Mouse (Mus musculus): ENCODE data around the gene Pccb. TPM values are rescaled to one million over a fixed set of nuclear protein-coding genes. Genes with fewer than 3 reads are reported as not detected.

Pccb gene
- 37.5 and 42.8 TPM in 2 replicates for polyA plus RNA-seq (2012)

- TF ChIP-seq GATA1 (IDR thresholded peaks at IDR 0.05; ENCODE audit: low read length) = no peak
Measured at GRCm38 (mm10) chr9:101034448-101035098, at the start of gene Pccb. Pccb (minus strand) TSS chr9:101034898.

- no peak for TF ChIP-seq GATA1 (IDR thresholded peaks at IDR 0.05; ENCODE audit: low read length)
Measured at GRCm38 (mm10) chr9:101083728-101084127, 49.0 kb upstream of the Pccb start.

DNA sequence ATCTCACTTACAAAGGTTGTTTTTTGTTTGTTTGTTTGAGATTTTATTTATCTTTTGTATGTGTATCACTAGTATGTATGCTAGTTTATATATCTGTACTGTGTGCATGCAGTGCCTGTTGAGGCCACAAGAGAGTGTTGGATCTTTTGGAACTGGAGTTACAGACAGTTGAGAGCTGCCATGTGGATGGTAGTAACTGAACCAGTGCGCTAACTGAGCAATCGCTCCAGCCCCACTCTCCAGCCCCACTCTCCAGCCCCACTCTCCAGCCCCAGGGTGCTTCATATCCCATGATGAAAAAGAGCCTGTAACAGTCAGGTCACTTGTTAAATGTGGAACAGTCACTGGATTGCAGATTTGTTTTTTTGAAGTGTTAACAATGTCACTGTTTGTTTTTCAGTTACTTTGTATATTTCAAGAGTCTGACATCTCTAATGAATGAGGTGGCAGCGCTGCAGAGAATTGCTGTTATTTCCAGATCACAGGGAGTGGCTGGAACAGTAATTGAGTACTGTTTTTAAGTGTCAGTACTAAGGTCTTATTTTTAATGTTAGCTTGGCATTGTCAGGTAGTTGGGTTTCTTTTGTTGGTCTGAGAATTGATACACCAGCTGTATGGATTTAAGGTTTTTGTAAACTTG lies 45.5 kb upstream of the Pccb start:
- TF ChIP-seq GATA1 (IDR thresholded peaks at IDR 0.05; ENCODE audit: low read length) = no peak

- no peak for TF ChIP-seq GATA1 (IDR thresholded peaks at IDR 0.05; ENCODE audit: low read length)
Measured at GRCm38 (mm10) chr9:101078579-101078978, 43.9 kb upstream of the Pccb start.

DNA sequence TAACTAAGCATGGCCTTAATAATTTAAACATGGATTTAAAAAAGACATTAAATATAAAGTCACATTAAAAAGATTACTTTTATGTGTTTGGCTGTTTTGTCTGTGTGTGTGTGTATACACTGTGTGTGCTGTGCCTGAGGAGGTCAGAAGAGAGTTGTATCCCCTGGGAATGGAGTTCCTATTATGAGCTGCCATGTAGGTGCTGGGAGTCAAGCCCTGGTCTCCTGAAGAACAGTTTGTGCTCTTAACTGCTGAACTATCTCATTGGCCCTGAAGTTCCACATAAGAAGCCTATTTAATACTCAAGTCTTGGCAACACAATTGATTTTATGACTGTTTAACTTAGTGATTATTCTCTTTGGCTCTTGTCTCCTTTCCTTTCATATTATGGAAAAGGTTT lies 42.8 kb upstream of the Pccb start:
- no peak for TF ChIP-seq GATA1 (IDR thresholded peaks at IDR 0.05; ENCODE audit: low read length)

DNA sequence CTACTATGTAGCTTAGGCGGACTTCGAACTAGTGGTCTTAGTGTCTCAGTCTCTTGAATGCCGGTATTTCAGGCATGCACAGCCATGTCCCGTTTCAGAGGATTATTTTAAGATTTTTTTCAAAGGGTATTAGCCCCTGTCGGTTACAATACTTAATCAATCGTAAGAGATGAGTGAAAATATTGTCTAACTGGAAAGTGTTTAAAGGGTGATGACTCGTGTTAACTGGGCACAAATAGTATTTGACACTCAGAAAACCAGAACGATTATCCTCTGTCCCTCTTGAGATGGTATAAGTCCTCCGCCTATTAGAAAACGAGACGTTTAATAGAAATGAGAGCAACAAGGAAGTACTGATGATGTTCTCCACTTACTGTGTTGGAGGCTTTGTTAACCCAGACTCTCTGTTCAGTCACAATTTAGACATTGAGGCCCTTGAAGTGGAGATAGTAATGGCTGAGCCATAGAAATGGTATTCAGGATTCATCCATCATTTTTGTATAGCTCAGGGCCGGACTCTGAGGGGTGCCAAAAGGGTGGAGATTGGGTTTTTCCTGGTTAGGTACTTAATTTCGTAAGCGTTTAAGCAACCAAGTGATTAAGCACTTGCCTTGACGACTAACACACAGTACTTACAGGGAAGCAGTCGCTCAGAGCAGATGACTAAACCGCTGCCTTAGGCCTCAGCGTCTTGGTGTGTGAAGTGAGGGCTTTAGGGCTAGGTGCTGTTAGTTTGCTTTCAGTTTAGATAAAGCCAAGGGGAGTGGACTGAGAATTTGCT lies 41.6 kb upstream of the Pccb start:
- TF ChIP-seq GATA1 (IDR thresholded peaks at IDR 0.05; ENCODE audit: low read length) = no peak

DNA sequence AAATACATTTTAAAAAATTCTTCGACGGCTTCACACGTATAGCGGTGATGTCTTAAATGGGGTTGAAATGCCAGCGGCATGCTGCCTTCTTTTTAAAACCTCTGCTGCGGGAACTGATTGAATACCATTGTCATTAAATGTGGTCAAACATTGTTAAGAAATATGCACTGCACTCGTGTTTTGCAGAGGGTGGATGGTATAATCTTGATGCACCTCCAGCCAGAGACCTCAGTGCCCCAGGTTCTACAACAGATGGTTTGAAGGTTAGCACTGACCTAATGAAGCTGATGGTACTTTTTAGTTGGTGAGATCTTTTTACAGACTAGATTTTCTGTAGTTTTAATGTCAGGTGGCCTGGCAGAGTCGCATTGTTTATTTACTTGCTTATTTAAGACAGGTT lies 41.0 kb upstream of the Pccb start:
- no peak for TF ChIP-seq GATA1 (IDR thresholded peaks at IDR 0.05; ENCODE audit: low read length)

DNA sequence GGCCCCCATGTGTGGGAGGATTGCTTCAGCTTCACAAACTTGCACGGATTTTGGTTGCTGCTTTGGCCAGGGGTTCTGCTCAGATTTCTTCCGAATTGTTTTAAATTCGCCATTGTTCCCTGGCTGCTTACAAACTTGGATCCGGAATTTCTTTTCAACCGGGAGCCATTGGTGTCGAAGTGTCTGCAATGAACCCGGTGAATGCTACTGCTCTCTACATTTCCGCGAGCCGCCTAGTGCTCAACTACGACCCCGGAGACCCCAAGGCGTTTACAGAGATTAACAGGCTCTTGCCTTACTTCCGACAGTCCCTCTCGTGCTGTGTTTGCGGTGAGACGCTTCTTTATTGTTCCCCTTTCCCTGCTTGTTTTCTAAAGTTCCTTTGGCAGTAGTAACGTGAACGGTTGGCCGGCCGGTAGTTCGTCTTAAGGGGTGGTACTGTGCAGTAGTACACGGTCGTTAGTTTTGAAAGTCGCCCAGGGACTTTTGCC lies 40.4 kb upstream of the Pccb start:
- no peak for TF ChIP-seq GATA1 (IDR thresholded peaks at IDR 0.05; ENCODE audit: low read length)

DNA sequence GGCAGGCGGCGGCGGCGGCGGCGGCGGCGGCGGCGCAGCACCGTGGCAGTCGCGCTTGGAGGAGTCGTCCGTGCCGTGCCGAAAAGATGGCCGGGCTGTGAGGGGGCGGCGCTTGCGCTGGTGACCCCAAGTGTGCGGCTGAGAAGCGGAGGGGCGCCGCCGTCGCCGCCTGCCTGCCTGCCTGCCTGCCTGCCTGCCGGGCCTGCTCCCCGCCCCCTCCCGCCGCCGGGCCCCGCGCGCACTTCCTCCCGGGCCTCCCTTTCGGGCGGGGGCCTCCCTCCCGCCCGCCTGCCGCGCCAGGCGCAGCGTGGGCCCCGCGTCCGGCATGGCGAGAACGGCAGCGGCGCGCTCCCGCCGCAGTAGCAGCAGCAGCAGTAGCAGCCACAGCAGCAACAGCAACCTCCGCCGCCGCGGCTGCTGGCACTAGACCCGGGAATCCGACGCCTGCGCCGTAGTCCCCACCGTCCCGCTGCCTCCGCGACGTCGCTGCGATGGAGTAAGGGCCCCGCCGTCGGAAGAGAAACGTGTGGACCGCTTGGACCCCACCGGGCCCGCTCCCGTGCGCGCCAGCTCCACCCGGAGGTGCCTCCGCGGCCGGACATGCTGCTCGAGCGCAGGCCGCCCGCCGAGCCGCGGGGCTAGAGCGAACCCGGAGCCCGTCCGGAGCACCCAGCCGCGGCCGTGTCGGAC lies 39.8 kb upstream of the Pccb start:
- no peak for TF ChIP-seq GATA1 (IDR thresholded peaks at IDR 0.05; ENCODE audit: low read length)

- no peak for TF ChIP-seq GATA1 (IDR thresholded peaks at IDR 0.05; ENCODE audit: low read length)
Measured at GRCm38 (mm10) chr9:101073987-101074331, 39.3 kb upstream of the Pccb start, which contains the start of gene Msl2. Msl2 (plus strand) TSS chr9:101074101.

GRCm38 (mm10) chr9:101073041-101073986 lies 38.6 kb upstream of the Pccb start:
- TF ChIP-seq GATA1 (IDR thresholded peaks at IDR 0.05; ENCODE audit: low read length) = no peak

DNA sequence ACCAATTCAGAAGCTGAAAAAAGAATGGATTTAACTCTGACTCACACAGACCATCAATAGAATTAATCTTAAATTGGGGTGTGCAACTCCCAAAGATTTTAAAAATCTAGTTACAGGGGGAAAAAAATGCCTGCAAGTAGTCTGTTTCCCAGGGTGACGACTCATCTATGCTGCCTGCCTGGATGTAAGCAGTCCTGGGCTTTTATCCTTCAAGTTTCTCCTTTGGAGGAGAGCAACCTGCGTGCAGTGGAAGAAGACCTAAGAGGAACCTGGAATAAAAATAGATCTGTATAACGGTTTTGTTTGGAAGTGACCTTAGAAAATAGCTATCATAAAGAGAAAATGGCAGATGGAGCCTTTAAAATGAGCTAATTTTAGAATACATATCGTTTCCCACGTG lies 37.8 kb upstream of the Pccb start:
- TF ChIP-seq GATA1 (IDR thresholded peaks at IDR 0.05; ENCODE audit: low read length) = no peak

GRCm38 (mm10) chr9:101069781-101070180 lies 35.1 kb upstream of the Pccb start:
- TF ChIP-seq GATA1 (IDR thresholded peaks at IDR 0.05; ENCODE audit: low read length) = no peak

GRCm38 (mm10) chr9:101065076-101065602 lies 30.4 kb upstream of the Pccb start:
- TF ChIP-seq GATA1 (IDR thresholded peaks at IDR 0.05; ENCODE audit: low read length) = no peak

Data from G1E-ER4 (cell line).